Mouse (Mus musculus) brain, embryonic 14.5 days (tissue): ENCODE results near the gene 1700022I11Rik.

Experiments used
- CTCF ChIP-seq: fragments of 200-500 bp; IDR thresholded peaks from 2 replicates; pipeline ENCODE4 v1.5.1; 2012; ENCODE audit warnings: inconsistent platforms, mild to moderate bottlenecking, moderate library complexity, borderline replicate concordance; ENCODE audit not compliant: insufficient read depth, insufficient read length; ENCODE audit errors: extremely low read depth
- POLR2A ChIP-seq: fragments of 200-500 bp; IDR thresholded peaks from 2 replicates; pipeline ENCODE4 v1.6.1; 2012; ENCODE audit warnings: mild to moderate bottlenecking, inconsistent platforms, borderline replicate concordance; ENCODE audit not compliant: poor library complexity, insufficient read depth, insufficient read length, severe bottlenecking; ENCODE audit errors: extremely low read depth

DNA sequence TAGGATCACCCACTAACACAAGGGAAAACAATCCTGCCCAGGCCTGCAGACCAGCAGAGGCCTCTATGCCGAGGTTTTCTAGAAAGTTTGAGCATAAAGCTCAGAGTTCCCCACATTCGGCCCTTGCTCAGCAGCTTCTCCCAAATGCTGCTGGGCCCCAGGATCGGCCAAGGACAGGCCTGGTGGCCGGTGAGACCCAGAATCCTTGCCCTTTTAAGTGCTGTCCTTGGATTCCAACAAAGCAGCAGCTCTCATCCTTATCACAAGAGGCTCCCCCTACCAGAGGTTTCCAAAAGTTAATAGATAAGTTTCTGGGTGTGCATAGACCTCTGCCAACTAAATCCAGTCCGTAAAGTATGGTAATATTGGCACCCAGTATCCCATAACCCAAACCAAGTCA is 4.5 kb downstream of the 1700022I11Rik start:
- no peak for TF ChIP-seq CTCF
- no peak for TF ChIP-seq POLR2A
